Mouse (Mus musculus): ENCODE data around the gene Fmo2.

Fmo2 gene

DNA sequence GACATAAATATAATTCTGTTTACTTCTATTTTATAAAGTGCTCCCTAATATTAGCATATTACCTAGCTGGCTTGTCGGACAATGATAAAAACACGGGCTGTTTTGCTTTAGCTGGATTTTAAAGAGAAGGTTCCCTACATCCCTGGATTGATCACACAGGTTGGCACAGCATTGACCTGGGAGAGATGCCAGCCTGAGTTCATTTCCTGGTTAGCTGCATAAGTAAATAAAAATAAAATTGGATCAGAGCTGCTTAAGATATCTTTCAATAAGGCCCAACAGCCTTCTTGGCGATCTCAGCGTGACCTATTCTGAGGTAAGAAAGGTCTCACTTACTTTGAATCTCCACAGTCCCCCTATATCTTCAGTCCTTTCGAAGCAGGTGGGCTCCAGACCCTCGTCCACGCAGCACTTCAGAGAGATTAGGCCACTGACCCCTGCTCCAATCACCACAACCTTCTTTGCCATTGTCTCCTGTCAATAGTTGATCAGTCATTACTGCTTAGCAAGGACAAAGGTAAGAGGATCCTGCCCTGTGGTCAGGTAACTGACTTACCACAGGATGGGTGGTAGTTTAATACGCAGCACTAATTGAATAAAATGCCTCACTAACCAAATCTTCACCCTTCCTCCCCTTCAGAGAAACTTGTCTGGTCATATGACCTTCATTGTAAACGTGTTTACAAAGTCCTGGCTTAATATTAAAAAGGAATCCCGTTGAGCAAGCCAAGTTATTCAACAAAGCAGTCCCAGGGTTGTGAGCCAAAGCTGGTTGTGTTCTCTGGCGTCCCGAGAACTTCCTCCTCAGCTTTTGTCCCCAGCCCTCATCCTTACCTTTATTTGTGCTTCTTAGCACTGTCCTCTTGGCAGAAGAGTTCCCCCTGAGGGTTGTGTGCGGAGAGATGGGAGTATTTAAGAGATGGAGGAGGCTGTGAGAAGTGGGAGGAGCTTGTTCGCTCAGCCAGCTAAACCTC, at the start of gene Fmo2:
Gene Fmo2 (minus strand): TSS at position 889 of the 974 bp plus-strand sequence.
- TF ChIP-seq GATA4 (IDR thresholded peaks at IDR 0.05; ENCODE audit: insufficient replicate concordance, low read length) = no peak

DNA sequence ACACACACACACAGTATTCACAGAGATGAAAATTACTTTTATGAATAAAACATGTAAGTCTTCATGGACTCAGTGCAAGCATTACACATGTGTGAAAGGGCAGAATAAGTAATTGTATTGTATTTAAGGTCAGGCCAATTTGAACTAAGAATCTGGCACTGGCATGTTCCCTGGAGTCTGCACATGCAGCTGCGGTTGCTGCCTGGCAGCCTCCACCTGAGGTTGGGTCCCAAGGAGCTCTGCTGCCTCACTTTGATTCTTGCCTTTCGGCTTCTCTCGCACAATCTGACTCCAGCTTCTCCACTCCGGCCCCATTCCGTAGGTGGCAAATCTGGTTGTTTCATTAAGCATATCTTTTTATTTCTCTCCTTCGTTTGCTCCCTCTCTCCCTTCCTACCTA, 49.4 kb upstream of the Fmo2 start:
- no peak for TF ChIP-seq GATA4 (IDR thresholded peaks at IDR 0.05; ENCODE audit: insufficient replicate concordance, low read length)

DNA sequence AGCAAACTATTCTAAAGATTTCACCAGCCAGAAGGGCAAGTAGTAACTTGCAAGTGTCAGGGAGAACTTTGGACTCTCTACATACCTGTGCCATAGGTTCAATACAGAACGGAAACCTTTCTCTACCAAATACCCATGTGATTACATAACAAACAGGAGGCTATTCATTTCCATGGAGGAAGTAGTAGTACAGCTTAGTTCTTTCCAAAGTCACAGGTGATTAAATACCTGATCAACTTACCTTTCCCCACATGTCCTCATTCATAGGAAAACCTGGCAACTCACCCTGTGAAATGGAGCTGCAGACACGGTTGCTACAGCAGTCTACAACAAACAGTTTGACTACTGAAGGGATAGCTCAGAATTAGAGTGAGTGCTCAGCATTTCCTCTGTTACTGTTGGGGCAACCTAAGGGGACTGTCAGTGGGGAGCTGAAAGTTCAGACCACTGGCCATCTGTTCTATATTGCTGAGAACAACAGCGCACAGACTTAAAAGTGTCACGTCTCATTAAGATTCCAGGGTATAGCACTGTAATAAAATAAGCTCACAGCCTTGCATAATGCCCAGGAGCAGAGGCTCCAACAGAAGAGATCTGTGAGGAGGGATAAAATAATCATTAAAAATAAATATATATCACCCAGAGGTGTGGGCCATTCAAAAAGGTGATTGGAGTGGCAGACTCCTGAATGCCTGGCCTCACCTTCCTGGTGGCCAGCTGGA, 48.5 kb upstream of the Fmo2 start:
- TF ChIP-seq GATA4 (IDR thresholded peaks at IDR 0.05; ENCODE audit: insufficient replicate concordance, low read length) = no peak

DNA sequence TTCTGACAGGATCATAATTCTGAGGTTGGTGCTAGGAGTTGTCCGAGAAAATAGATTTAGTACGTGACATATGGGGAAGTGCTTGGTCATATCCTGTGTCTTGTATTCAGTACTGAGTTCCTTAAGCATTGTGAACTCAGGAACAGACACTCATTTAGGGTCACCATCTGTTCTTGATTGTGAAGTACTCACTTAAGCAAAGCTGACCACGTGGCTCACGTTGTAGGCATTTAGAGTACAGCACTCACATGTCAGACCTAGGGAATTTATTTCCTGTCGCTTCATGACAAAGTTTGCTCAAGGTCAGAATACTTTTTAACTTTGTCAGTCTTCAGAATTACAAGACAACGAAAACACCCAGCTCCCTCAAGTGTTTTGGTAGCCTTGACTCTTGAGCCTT, 45.2 kb upstream of the Fmo2 start:
- no peak for TF ChIP-seq GATA4 (IDR thresholded peaks at IDR 0.05; ENCODE audit: insufficient replicate concordance, low read length)

- peak; percentile 24; the same call in 1 of the 2 replicates for TF ChIP-seq GATA4 (IDR thresholded peaks at IDR 0.05; ENCODE audit: insufficient replicate concordance, low read length)
Observed at GRCm38 (mm10) chr1:162938696-162939351, 40.3 kb upstream of the Fmo2 start.

GRCm38 (mm10) chr1:162937970-162938695, 39.6 kb upstream of the Fmo2 start:
- TF ChIP-seq GATA4 (IDR thresholded peaks at IDR 0.05; ENCODE audit: insufficient replicate concordance, low read length) = no peak

GRCm38 (mm10) chr1:162937415-162937814, 38.9 kb upstream of the Fmo2 start, which contains the start of gene Fmo6:
TSS of gene Fmo6 (minus strand) at chr1:162937515.
- TF ChIP-seq GATA4 (IDR thresholded peaks at IDR 0.05; ENCODE audit: insufficient replicate concordance, low read length) = no peak

GRCm38 (mm10) chr1:162934374-162935012, 36.0 kb upstream of the Fmo2 start:
- TF ChIP-seq GATA4 (IDR thresholded peaks at IDR 0.05; ENCODE audit: insufficient replicate concordance, low read length) = no peak

GRCm38 (mm10) chr1:162932386-162932785, 33.9 kb upstream of the Fmo2 start:
- TF ChIP-seq GATA4 (IDR thresholded peaks at IDR 0.05; ENCODE audit: insufficient replicate concordance, low read length) = no peak

DNA sequence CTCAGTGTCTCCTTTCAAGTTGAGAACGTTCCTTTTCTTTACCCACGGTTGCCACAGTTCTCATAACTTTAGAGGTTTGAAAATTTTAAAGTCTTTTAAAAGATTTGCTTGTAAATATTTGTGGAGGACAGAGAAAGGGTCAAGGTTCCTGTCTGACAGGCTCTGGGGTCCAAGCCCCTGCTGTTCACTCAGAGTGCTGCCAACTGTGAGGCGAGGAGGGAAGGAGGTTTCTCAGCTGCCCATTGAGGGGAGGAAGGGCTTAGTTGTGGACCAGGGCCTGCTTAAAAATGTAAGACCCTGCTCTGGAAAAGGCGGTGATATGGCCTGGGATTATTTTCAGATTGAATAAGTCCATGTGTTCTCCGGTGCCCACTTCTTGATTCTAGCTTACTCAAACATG, 33.4 kb upstream of the Fmo2 start:
- no peak for TF ChIP-seq GATA4 (IDR thresholded peaks at IDR 0.05; ENCODE audit: insufficient replicate concordance, low read length)

DNA sequence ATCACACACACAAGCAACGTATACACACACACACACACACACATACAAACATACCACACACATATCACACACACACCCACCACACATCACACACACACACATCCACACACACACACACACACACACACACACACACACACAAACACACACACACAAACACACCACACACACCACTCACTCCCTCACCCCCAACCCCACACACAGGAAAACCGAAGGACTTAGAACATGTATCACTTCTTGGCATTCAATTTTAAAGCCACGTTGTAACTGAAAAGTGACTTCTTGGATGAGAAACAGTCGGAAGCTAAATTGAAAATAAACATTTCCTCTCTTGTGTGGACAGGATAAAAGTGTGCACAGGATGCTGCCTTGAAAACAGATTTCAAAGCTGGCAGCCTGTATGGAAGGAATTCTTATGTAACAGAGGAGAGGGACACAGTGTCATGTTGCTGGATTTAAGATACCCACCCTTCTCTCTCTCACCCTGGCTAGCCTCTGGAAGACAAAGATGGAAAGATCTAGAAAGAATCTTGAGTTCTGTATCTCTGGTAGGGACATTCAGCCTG, 32.9 kb upstream of the Fmo2 start:
- peak; percentile 12; the same call in 1 of the 2 replicates for TF ChIP-seq GATA4 (IDR thresholded peaks at IDR 0.05; ENCODE audit: insufficient replicate concordance, low read length)

- no peak for TF ChIP-seq GATA4 (IDR thresholded peaks at IDR 0.05; ENCODE audit: insufficient replicate concordance, low read length)
Observed at GRCm38 (mm10) chr1:162930631-162931030, 32.1 kb upstream of the Fmo2 start.

DNA sequence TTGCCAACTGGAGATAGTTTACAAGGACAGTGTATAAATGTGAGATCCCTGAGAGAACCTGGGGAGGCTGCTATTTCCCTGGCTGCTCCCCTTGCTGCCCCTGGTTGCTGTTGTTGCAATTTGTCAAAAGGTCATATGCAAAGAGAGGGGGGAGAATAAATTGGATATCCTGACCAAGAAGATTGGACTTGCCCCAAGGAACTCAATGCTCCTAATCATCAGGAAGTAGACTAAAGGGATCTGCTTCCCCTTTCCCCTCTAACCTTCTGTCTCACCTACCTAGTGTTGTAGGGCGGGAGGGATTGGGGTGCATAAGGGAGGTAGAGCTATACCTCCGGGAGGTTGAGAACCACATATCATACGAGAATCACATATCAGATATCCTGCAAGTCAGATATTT, 30.6 kb upstream of the Fmo2 start:
- TF ChIP-seq GATA4 (IDR thresholded peaks at IDR 0.05; ENCODE audit: insufficient replicate concordance, low read length) = no peak

GRCm38 (mm10) chr1:162925121-162925520, 26.6 kb upstream of the Fmo2 start:
- TF ChIP-seq GATA4 (IDR thresholded peaks at IDR 0.05; ENCODE audit: insufficient replicate concordance, low read length) = no peak

Measured in liver, adult (tissue).